Mouse (Mus musculus) thymus, postnatal 10 days (tissue): Measurements from ENCODE around the gene Rgs7bp.
"Not testable (repeated sequence)": the region's sequence is repeated elsewhere in the genome, so short reads cannot be mapped to it uniquely, and the experiment has no call there.

Experiments used
- DNase-seq, 2 experiments: peaks; one replicate each; pipeline ENCODE4 v3.0.0; 2021; ENCODE audit warnings: low spot score in 2 of 2

The Rgs7bp gene

GRCm38 (mm10) chr13:104937759-104938158, 117.0 kb downstream of the Rgs7bp start:
- DNase-seq = peak in 1 of 2 experiments; percentile 12

- DNase-seq = no peak
Measured at GRCm38 (mm10) chr13:104936586-104936985, 118.1 kb downstream of the Rgs7bp start.

DNA sequence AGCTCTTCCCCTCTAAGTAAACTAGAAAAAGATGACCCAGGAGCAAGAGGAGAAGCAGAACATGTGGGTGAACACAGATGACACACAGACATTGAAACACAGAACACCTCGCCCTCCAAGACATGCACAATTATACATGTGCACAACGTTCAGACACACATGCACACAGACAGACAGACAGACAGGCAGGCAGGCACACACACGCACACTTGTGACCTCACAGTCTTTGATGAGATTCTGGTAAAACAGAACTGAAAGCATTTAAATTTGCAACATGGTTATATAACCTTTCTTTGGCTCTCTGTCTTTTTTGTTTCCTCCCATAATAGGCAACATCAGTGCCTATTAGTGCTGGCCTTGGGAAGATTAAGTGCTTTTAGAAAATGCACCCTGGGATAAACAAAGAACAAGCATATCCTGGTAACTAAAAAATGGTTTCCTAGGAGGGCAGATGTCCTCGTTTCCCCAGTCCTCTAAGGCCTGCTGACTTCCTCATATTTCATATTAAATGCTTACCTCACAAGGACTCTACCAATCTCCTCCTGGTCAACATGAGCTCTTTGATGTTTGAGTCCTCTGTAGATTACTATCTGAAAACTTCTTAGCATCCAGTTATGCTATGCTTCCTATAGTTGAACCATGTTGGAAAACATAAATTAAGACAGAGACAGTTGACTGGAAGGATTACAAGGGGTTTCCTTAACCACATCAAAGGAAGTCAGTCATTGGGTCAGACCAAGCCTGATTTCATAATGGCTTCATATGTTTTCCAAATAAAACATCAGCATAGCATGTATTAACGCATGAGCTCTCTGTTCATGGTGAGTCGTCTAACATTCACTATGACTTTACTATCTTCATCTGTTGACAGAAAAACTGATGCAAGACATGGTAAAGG, 122.8 kb downstream of the Rgs7bp start:
- no peak for DNase-seq

DNA sequence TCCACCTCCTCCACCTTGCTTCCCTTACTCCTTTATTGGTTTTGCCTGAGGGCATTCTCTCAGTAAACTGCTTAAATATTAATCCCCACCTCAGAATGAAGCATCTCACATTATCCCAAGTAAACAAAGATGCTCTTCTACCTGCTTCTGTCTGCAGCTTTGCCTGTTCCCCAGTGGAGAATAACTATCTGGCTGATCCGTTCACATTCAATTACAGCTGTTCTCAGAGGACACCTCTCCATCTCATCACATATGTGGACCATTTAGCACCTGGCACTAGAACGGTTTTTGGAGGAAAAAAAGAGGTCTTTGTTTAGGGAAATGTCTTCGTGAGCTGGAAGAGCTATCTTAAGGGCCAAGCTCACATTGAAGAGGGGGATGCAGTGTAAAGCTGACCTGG, 123.9 kb downstream of the Rgs7bp start:
- DNase-seq = no peak

DNA sequence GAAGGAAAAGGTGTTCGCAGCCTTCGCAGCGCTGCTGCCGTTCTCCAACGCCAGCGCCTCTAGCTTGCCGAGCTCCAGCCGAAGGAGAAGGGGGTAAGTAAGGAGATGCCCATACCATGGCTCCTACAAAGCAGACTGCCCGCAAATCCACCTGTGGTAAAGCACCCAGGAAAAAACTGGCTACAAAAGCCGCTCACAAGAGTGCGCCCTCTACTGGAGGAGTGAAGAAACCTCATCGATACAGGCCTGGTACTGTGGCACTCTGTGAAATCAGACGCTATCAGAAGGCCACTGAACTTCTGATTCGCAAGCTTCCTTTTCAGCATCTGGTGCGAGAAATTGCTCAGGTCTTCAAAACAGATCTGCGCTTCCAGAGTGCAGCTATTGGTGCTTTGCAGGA, 136.1 kb downstream of the Rgs7bp start:
- DNase-seq = peak in 1 of 2 experiments; percentile 48

DNA sequence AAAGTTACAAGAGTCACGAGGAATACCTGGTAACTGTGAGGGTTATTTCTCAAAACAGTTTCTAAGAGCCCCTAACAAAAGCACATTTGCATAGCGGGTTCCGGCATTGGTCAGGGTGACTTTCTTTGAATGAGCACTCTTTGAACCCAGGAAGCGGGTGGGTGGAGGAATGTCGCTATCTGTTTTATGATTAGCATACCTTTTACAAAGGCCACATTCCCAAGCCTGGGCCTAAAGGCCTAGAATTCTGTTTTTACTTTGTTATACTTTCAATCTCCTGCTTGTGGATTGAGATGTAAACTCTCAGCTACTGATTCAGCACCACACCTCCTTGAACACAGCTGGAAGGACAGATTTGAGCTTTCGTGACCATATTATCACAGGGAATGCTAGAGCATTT, 138.0 kb downstream of the Rgs7bp start:
- not testable (repeated sequence) for DNase-seq

- DNase-seq = no peak
Measured at GRCm38 (mm10) chr13:104916106-104916505, 138.6 kb downstream of the Rgs7bp start.

DNA sequence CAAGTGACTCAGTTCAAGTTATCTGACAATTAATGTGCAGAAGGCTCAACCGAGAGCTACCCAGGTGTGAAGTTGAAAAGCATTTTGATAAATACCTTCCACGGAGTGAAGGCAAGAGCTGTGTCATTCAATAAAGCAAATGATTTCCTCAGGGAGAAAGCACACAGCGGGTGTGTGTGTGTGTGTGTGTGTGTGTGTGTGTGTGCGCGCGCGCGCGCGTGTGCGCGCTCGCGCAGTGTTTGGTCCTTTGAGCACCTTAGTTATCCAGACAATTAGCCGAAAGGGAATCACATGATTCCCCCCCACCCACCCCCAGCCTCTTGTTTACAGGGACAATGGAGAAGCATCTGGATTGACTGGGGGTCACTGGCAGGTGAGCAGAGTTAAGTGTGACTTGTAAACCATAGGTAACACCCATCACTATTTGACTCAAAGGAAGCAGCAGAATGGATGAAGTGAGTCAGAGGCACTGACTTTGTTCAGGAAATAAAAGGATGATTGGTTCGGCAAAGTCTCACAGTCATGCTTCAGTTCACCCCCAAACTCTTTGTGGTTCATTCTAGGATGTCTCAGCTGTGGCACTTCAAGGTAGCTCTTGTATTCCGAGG, 140.3 kb downstream of the Rgs7bp start:
- DNase-seq = no peak

- not testable (repeated sequence) for DNase-seq
Measured at GRCm38 (mm10) chr13:104911626-104912025, 143.1 kb downstream of the Rgs7bp start.

DNA sequence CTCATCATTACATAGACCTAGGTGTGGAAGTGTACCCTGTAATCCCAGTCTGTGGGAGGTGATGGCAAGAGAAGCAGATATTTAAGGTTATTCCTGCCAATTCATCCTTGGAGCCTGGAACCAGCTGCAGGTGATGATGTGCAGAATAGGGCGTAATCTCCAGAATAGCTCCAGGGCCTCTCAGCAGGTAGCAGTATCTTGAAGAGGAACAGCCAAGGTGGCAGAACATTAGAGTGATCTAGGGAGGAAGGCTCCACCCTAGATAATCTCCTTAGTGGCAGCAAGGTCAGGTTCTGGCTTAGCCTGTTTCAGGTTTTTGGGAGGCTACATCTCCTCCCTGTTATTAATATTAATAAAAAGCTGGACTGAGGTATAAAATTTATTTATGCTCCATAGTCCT, 143.7 kb downstream of the Rgs7bp start:
- not testable (repeated sequence) for DNase-seq

GRCm38 (mm10) chr13:104908691-104909090, 146.0 kb downstream of the Rgs7bp start:
- DNase-seq = no peak
